Mouse (Mus musculus): ENCODE measurements around the gene H2afb1. TPM values are rescaled to one million over a fixed set of nuclear protein-coding genes. Genes with fewer than 3 reads are reported as not detected.
"Not testable (repeated sequence)": the region's sequence is repeated elsewhere in the genome, so short reads cannot be mapped to it uniquely, and the experiment has no call there.

The H2afb1 gene
- not detected in 2 replicates for polyA plus RNA-seq (2016; fragmentation: Nextera tagmentation; extraction: Ambion mirVana)

- H3K27ac ChIP-seq (replicated peaks); H3K36me3 ChIP-seq (replicated peaks); H3K4me3 ChIP-seq; H3K4me1 ChIP-seq; DNase-seq (ENCODE audit: low spot score); H3K27me3 ChIP-seq (replicated peaks; ENCODE audit: low read depth, poor library complexity, severe bottlenecking); H3K9me3 ChIP-seq: not testable (repeated sequence)
- 91% methylated on average over 8 of the region's 8 CpGs for WGBS
These were observed at the start of gene H2afb1 for GRCm38 (mm10) chrX:117014457-117014856. TSS of gene H2afb1 (plus strand) at chrX:117014757.

GRCm38 (mm10) chrX:117036085-117036484, 21.5 kb downstream of the H2afb1 start:
- Histone ChIP-seq H3K27ac (replicated peaks) (no peak overlapping the region), H3K9me3 (no peaks in the 10 kb centered on the region), H3K36me3 (replicated peaks) (no peaks in the 10 kb centered on the region), H3K4me1 (no peaks in the 10 kb centered on the region), H3K27me3 (replicated peaks; ENCODE audit: low read depth, poor library complexity, severe bottlenecking) (no peaks in the 10 kb centered on the region), H3K4me3 (no peak overlapping the region)
- no peak for DNase-seq (ENCODE audit: low spot score)
- 90% methylated on average over 2 of the region's 2 CpGs for WGBS

Measured in embryonic facial prominence, embryonic 10.5 days (tissue).